Mouse (Mus musculus): Measurements from ENCODE around the gene Ppm1h.

DNA sequence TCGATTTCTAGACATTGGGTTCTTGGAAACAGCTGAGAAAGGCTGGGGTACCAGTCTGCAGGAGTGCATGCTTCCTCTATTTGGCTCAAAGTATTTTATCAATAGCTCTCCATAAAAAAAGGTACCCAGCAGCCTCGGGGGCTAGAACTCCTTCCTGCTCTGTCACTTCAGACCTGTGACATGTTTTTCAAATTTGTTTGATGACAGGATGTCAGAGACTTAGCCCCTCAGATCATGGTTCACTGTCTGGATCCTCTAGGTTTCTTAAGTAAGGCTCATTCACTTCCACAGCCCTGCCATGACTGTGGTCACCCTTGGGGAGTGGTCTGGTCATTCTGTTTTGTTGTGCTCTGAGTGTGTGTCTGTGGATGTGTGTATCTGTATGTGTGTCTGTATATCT, 63.6 kb downstream of the Ppm1h start:
- TF ChIP-seq CTCF (IDR thresholded peaks at IDR 0.05) = no peak
- no peak for TF ChIP-seq EP300 (IDR thresholded peaks at IDR 0.05)

Measured in lung, postnatal 0 days (tissue).